Mouse (Mus musculus): Measurements from ENCODE around the gene Olfr1248. TPM values are rescaled to one million over a fixed set of nuclear protein-coding genes. Genes with fewer than 3 reads are reported as not detected.
"Not testable (repeated sequence)": the region's sequence is repeated elsewhere in the genome, so short reads cannot be mapped to it uniquely, and the experiment has no call there.

Gene Olfr1248
- not detected in 2 replicates for polyA plus RNA-seq (2015; fragmentation: Nextera tagmentation; extraction: Ambion mirVana)

DNA sequence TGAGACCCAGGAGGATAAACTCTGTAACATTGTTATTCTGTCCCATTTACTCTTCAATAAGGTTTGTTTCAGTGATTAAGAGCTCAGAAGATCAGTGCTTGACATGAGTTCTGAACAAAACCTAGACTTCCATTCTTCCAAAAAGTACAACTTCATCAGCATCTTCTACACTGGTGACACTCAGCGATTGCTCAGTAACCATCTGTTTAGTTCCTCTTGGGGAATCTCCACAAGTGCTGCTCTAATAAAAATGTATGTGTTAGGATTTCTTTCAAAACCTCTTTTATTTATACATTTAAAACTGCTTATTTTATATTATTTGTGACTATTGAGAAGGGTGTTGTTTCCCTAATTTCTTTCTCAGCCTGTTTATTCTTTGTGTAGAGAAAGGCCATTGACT is at the start of gene Olfr1248:
TSS of gene Olfr1248 (minus strand) at position 101 of the 400 bp plus-strand sequence.
- not testable (repeated sequence) for ATAC-seq; H3K9me3 ChIP-seq (replicated peaks; ENCODE audit: control insufficient read depth, low read length, poor library complexity, severe bottlenecking); H3K36me3 ChIP-seq (ENCODE audit: control insufficient read depth, insufficient read depth, low read length); H3K27me3 ChIP-seq (ENCODE audit: control insufficient read depth, insufficient read depth, low read depth, low read length); H3K9ac ChIP-seq (ENCODE audit: low read depth, low read length); H3K27ac ChIP-seq (ENCODE audit: low read length); H3K4me1 ChIP-seq (ENCODE audit: control insufficient read depth, insufficient read depth, low read length); H3K4me3 ChIP-seq (ENCODE audit: low read depth, low read length); H3K4me2 ChIP-seq (ENCODE audit: low read length)
- 97% methylated on average over 1 of the region's 1 CpGs for WGBS

- Histone ChIP-seq H3K9ac (ENCODE audit: low read depth, low read length) (no peak within 1 kb of the TSS), H3K27ac (ENCODE audit: low read length) (no peak within 1 kb of the TSS), H3K4me3 (ENCODE audit: low read depth, low read length) (no peak within 1 kb of the TSS), H3K36me3 (ENCODE audit: control insufficient read depth, insufficient read depth, low read length) (no peaks in the 10 kb centered on the region), H3K27me3 (ENCODE audit: control insufficient read depth, insufficient read depth, low read depth, low read length) (no peaks in the 10 kb centered on the region), H3K4me2 (ENCODE audit: low read length) (no peak within 1 kb of the TSS), H3K4me1 (ENCODE audit: control insufficient read depth, insufficient read depth, low read length) (no peaks in the 10 kb centered on the region), H3K9me3 (replicated peaks; ENCODE audit: control insufficient read depth, low read length, poor library complexity, severe bottlenecking) (no peaks in the 10 kb centered on the region)
- no peak for ATAC-seq
Measured at GRCm38 (mm10) chr2:89661367-89661766, 43.3 kb upstream of the Olfr1248 start, which contains the start of gene Olfr1250. Gene Olfr1250 (minus strand): TSS chr2:89661467.

- H3K9ac ChIP-seq (ENCODE audit: low read depth, low read length) = no peak within 1 kb of the TSS
Measured at GRCm38 (mm10) chr2:89634883-89635282, 16.8 kb upstream of the Olfr1248 start, which contains the start of gene Olfr1249. Gene Olfr1249 (minus strand): TSS chr2:89634983.

GRCm38 (mm10) chr2:89614030-89614429 is 4.0 kb downstream of the Olfr1248 start, which contains the start of gene Olfr1247:
Gene Olfr1247 (minus strand): TSS chr2:89614130.
- WGBS = 95% methylated on average over 2 of the region's 2 CpGs
- no peak within 1 kb of the TSS for H3K4me2 ChIP-seq (ENCODE audit: low read length)
- H3K27me3 ChIP-seq (ENCODE audit: control insufficient read depth, insufficient read depth, low read depth, low read length) = no peaks in the 10 kb centered on the region
- no peaks in the 10 kb centered on the region for H3K36me3 ChIP-seq (ENCODE audit: control insufficient read depth, insufficient read depth, low read length)
- H3K4me3 ChIP-seq (ENCODE audit: low read depth, low read length) = no peak within 1 kb of the TSS
- H3K9me3 ChIP-seq (replicated peaks; ENCODE audit: control insufficient read depth, low read length, poor library complexity, severe bottlenecking) = no peaks in the 10 kb centered on the region
- H3K4me1 ChIP-seq (ENCODE audit: control insufficient read depth, insufficient read depth, low read length) = no peaks in the 10 kb centered on the region
- H3K9ac ChIP-seq (ENCODE audit: low read depth, low read length) = no peak within 1 kb of the TSS
- H3K27ac ChIP-seq (ENCODE audit: low read length) = no peak within 1 kb of the TSS
- ATAC-seq = no peak

More at GRCm38 (mm10) chr2:89634883-89635282, 16.8 kb upstream of the Olfr1248 start, which contains the start of gene Olfr1249:
- ATAC-seq = no peak
- no peak within 1 kb of the TSS for H3K4me2 ChIP-seq (ENCODE audit: low read length)
- H3K36me3 ChIP-seq (ENCODE audit: control insufficient read depth, insufficient read depth, low read length) = no peaks in the 10 kb centered on the region
- no peak within 1 kb of the TSS for H3K27ac ChIP-seq (ENCODE audit: low read length)
- 94% methylated on average over 2 of the region's 2 CpGs for WGBS
- H3K4me3 ChIP-seq (ENCODE audit: low read depth, low read length) = no peak within 1 kb of the TSS
- H3K4me1 ChIP-seq (ENCODE audit: control insufficient read depth, insufficient read depth, low read length) = no peaks in the 10 kb centered on the region
- no peaks in the 10 kb centered on the region for H3K9me3 ChIP-seq (replicated peaks; ENCODE audit: control insufficient read depth, low read length, poor library complexity, severe bottlenecking)
- no peaks in the 10 kb centered on the region for H3K27me3 ChIP-seq (ENCODE audit: control insufficient read depth, insufficient read depth, low read depth, low read length)

DNA sequence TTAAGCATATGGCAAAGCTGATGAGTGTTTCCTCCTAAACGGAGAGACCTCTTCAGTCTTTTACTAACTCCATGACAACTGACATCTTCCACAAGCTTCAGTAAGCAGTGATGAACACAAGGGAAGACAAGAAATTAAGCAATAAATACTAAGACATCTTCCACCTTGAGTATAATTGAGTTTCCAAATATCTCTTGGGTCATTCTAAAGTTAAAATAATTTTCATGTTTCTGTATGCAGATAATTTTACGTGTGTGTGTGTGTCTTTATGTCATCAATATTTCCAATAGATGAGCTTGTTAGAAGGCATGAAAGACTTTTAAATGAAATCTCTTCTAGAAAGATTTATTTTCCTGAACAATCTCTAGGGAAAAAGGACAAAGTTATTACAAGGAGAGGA is 25.0 kb downstream of the Olfr1248 start, which contains the start of gene Olfr1246:
TSS of gene Olfr1246 (minus strand) at position 101 of the 400 bp plus-strand sequence.
- Histone ChIP-seq H3K9me3 (replicated peaks; ENCODE audit: control insufficient read depth, low read length, poor library complexity, severe bottlenecking) (no peaks in the 10 kb centered on the region), H3K4me3 (ENCODE audit: low read depth, low read length) (no peak within 1 kb of the TSS), H3K9ac (ENCODE audit: low read depth, low read length) (no peak within 1 kb of the TSS), H3K27me3 (ENCODE audit: control insufficient read depth, insufficient read depth, low read depth, low read length) (no peaks in the 10 kb centered on the region), H3K4me1 (ENCODE audit: control insufficient read depth, insufficient read depth, low read length) (no peaks in the 10 kb centered on the region), H3K36me3 (ENCODE audit: control insufficient read depth, insufficient read depth, low read length) (no peaks in the 10 kb centered on the region), H3K27ac (ENCODE audit: low read length) (no peak within 1 kb of the TSS), H3K4me2 (ENCODE audit: low read length) (no peak within 1 kb of the TSS)
- 78% methylated on average over 2 of the region's 2 CpGs for WGBS
- ATAC-seq = no peak

- Histone ChIP-seq H3K27me3 (ENCODE audit: control insufficient read depth, insufficient read depth, low read depth, low read length) (no peaks in the 10 kb centered on the region), H3K4me1 (ENCODE audit: control insufficient read depth, insufficient read depth, low read length) (no peaks in the 10 kb centered on the region), H3K9ac (ENCODE audit: low read depth, low read length) (no peak within 1 kb of the TSS), H3K9me3 (replicated peaks; ENCODE audit: control insufficient read depth, low read length, poor library complexity, severe bottlenecking) (no peaks in the 10 kb centered on the region), H3K27ac (ENCODE audit: low read length) (no peak within 1 kb of the TSS), H3K4me3 (ENCODE audit: low read depth, low read length) (no peak within 1 kb of the TSS), H3K36me3 (ENCODE audit: control insufficient read depth, insufficient read depth, low read length) (no peaks in the 10 kb centered on the region), H3K4me2 (ENCODE audit: low read length) (no peak within 1 kb of the TSS)
- ATAC-seq = no peak
- 87% methylated on average over 1 of the region's 1 CpGs for WGBS
Measured at GRCm38 (mm10) chr2:89578347-89578746, 39.7 kb downstream of the Olfr1248 start, which contains the start of gene Olfr1245. Gene Olfr1245 (minus strand): TSS chr2:89578447.

Other genes with a start within 250 kb of the Olfr1248 start
- gene Olfr1238, start 208.6 kb downstream of the Olfr1248 start, polyA plus RNA-seq (2015; fragmentation: Nextera tagmentation; extraction: Ambion mirVana) = not detected in 2 replicates
- not detected in 2 replicates for gene Olfr1239, start 197.8 kb downstream of the Olfr1248 start, polyA plus RNA-seq (2015; fragmentation: Nextera tagmentation; extraction: Ambion mirVana)
- gene Olfr1240, start 175.2 kb downstream of the Olfr1248 start, polyA plus RNA-seq (2015; fragmentation: Nextera tagmentation; extraction: Ambion mirVana) = not detected in 2 replicates
- not detected in 2 replicates for gene Olfr1241, start 131.1 kb downstream of the Olfr1248 start, polyA plus RNA-seq (2015; fragmentation: Nextera tagmentation; extraction: Ambion mirVana)
- not detected in 2 replicates for gene Olfr1242, start 119.9 kb downstream of the Olfr1248 start, polyA plus RNA-seq (2015; fragmentation: Nextera tagmentation; extraction: Ambion mirVana)
- gene Olfr1243, start 86.8 kb downstream of the Olfr1248 start, polyA plus RNA-seq (2015; fragmentation: Nextera tagmentation; extraction: Ambion mirVana) = not detected in 2 replicates
- not detected in 2 replicates for gene Olfr1245, start 39.8 kb downstream of the Olfr1248 start, polyA plus RNA-seq (2015; fragmentation: Nextera tagmentation; extraction: Ambion mirVana)
- not detected in 2 replicates for gene Olfr1246, start 25.1 kb downstream of the Olfr1248 start, polyA plus RNA-seq (2015; fragmentation: Nextera tagmentation; extraction: Ambion mirVana)
- gene Olfr1247, start 4.1 kb downstream of the Olfr1248 start, polyA plus RNA-seq (2015; fragmentation: Nextera tagmentation; extraction: Ambion mirVana) = not detected in 2 replicates
- gene Olfr1249, start 16.7 kb upstream of the Olfr1248 start, polyA plus RNA-seq (2015; fragmentation: Nextera tagmentation; extraction: Ambion mirVana) = not detected in 2 replicates
- gene Olfr1250, start 43.2 kb upstream of the Olfr1248 start, polyA plus RNA-seq (2015; fragmentation: Nextera tagmentation; extraction: Ambion mirVana) = not detected in 2 replicates
- gene Olfr1251, start 53.7 kb upstream of the Olfr1248 start, polyA plus RNA-seq (2015; fragmentation: Nextera tagmentation; extraction: Ambion mirVana) = not detected in 2 replicates
- gene Olfr1252, start 106.8 kb upstream of the Olfr1248 start, polyA plus RNA-seq (2015; fragmentation: Nextera tagmentation; extraction: Ambion mirVana) = not detected in 2 replicates
- gene Olfr1253, start 138.8 kb upstream of the Olfr1248 start, polyA plus RNA-seq (2015; fragmentation: Nextera tagmentation; extraction: Ambion mirVana) = not detected in 2 replicates
- gene Olfr1254, start 175.4 kb upstream of the Olfr1248 start, polyA plus RNA-seq (2015; fragmentation: Nextera tagmentation; extraction: Ambion mirVana) = not detected in 2 replicates
- not detected in 2 replicates for gene Olfr1255, start 193.8 kb upstream of the Olfr1248 start, polyA plus RNA-seq (2015; fragmentation: Nextera tagmentation; extraction: Ambion mirVana)
- not detected in 2 replicates for gene Olfr1256, start 223.3 kb upstream of the Olfr1248 start, polyA plus RNA-seq (2015; fragmentation: Nextera tagmentation; extraction: Ambion mirVana)
- gene Olfr48, start 230.0 kb upstream of the Olfr1248 start, polyA plus RNA-seq (2015; fragmentation: Nextera tagmentation; extraction: Ambion mirVana) = not detected in 2 replicates